Mouse (Mus musculus) bone marrow, adult 2 months (tissue): ENCODE measurements at regions not wholly inside any gene's neighbourhood (a gene's known extent, or its start where the extent isn't known, plus 50 kb on each side); places are given as distances from the start of the nearest gene placed in this dataset.

Experiments
- CTCF ChIP-seq: fragments of 200-500 bp; IDR thresholded peaks from 2 replicates; pipeline ENCODE4 v1.5.1; 2011; ENCODE audit warnings: low read length, control low read depth; ENCODE audit not compliant: control insufficient read depth, insufficient read depth
- POLR2A ChIP-seq: fragments of 200-500 bp; IDR thresholded peaks from 2 replicates; pipeline ENCODE4 v1.6.1; 2011; ENCODE audit warnings: low read depth, mild to moderate bottlenecking, control low read depth, low read length, borderline replicate concordance; ENCODE audit not compliant: control insufficient read depth

DNA sequence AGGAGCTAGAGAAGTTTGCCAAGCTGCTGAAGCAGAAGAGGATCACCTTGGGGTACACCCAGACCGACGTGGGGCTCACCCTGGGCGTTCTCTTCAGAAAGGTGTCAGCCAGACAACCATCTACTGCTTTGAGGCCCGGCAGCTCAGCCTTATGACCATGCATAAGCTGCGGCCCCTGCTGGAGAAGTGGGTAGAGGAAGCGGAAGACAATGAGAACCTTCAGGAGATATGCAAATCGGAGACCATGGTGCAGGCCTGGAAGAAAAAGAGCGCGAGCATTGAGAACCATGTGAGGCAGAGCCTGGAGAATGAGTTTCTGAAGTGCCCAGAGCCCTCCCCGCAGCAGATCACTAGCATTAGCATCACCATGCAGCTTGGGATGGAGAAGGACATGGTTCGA is 98.1 kb upstream of the Elovl6 start:
- TF ChIP-seq POLR2A (no peak), CTCF (no peak)
